Mouse (Mus musculus): Measurements from ENCODE around the gene Nacad. TPM values are rescaled to one million over a fixed set of nuclear protein-coding genes. Genes with fewer than 3 reads are reported as not detected.

Nacad gene
- polyA plus RNA-seq, 1 experiment from 2014 or later, result 1.3 TPM

DNA sequence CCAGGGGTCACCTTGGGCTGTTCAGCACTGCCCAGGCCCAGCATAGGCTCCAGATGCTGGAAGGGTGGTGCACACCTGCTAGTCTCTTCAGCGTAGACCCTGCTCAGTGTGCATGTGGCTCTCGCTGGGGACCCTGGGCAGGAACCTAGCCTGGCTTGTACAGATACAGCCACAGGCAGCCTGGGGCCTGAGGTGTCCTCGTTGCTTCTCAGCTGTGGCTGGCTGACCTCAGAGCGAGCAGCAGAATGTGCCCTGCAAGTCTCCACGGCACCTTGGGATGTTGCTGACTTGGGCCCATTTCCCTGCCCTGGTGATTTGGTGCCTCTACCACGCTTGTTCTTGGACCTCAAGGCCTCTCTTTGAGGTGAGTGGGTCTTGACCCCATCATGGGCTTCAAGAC, 6.0 kb downstream of the Nacad start:
- peaks cover 29% of the 10 kb centered on the region for H3K27me3 ChIP-seq (ENCODE audit: control insufficient read depth, insufficient read depth, low read length)
- WGBS (ENCODE audit: insufficient replicate concordance), result 68% methylated on average over 6 of the region's 6 CpGs
- H3K4me1 ChIP-seq (ENCODE audit: control insufficient read depth, insufficient read depth, low read length), result peaks cover 42% of the 10 kb centered on the region
- H3K36me3 ChIP-seq (ENCODE audit: control insufficient read depth, insufficient read depth, low read length), result peaks cover 9% of the 10 kb centered on the region
- H3K9ac ChIP-seq (ENCODE audit: low read depth, low read length), result 0 out of 2 replicates have a peak overlapping the region, but pooled peaks have one; percentile 28
- ATAC-seq (replicated peaks; ENCODE audit: insufficient number of reproducible peaks, low FRiP score, low TSS enrichment), result no peak
- no peak overlapping the region for H3K4me2 ChIP-seq
- no peak overlapping the region for H3K4me3 ChIP-seq (ENCODE audit: low read depth, low read length)
- H3K9me3 ChIP-seq (replicated peaks; ENCODE audit: control insufficient read depth, low read length), result no peaks in the 10 kb centered on the region
- no peak overlapping the region for H3K27ac ChIP-seq (ENCODE audit: low read depth, low read length)

DNA sequence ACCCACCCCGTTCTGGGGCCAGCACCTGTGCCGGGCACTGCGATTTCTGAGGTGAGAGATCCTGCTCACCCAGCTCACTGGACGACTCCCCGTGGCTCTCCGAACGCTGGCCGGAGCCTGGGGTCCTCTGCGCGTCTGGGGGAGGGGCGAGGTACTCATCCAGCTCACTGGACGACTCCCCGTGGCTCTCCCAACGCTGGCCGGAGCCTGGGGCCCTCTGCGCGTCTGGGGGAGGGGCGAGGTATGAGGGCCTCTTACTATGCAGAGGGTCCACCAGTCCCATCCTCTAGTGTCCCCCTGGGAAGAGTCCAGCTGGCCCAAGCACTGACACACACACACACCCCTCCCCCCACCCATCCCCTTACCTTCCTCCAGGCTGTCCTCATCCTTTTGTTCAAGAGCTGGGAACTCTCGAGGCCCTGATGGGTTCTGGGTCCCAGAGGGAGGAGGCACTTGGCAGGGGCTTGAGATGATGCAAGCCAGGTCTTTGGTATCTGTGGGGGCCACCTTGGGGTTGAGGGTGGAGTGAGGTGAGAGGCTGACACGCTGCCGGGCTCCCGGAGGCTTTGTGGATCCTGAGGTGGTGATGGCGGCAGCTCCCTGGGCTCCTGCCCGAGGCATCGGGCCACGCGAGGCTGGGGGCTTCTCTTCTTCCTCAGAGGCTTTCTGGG, 6.7 kb downstream of the Nacad start:
- peaks cover 36% of the 10 kb centered on the region for H3K4me1 ChIP-seq (ENCODE audit: control insufficient read depth, insufficient read depth, low read length)
- WGBS (ENCODE audit: insufficient replicate concordance), result 20% methylated on average over 27 of the region's 27 CpGs
- H3K4me3 ChIP-seq (ENCODE audit: low read depth, low read length), result no peak overlapping the region
- H3K27me3 ChIP-seq (ENCODE audit: control insufficient read depth, insufficient read depth, low read length), result peaks cover 23% of the 10 kb centered on the region
- no peak overlapping the region for H3K27ac ChIP-seq (ENCODE audit: low read depth, low read length)
- peaks cover 9% of the 10 kb centered on the region for H3K36me3 ChIP-seq (ENCODE audit: control insufficient read depth, insufficient read depth, low read length)
- ATAC-seq (replicated peaks; ENCODE audit: insufficient number of reproducible peaks, low FRiP score, low TSS enrichment), result 0 out of 2 replicates have a peak, but pooled peaks have one; percentile 24
- no peaks in the 10 kb centered on the region for H3K9me3 ChIP-seq (replicated peaks; ENCODE audit: control insufficient read depth, low read length)
- H3K9ac ChIP-seq (ENCODE audit: low read depth, low read length), result 0 out of 2 replicates have a peak overlapping the region, but pooled peaks have one; percentile 22
- H3K4me2 ChIP-seq, result peak overlapping the region; percentile 35

DNA sequence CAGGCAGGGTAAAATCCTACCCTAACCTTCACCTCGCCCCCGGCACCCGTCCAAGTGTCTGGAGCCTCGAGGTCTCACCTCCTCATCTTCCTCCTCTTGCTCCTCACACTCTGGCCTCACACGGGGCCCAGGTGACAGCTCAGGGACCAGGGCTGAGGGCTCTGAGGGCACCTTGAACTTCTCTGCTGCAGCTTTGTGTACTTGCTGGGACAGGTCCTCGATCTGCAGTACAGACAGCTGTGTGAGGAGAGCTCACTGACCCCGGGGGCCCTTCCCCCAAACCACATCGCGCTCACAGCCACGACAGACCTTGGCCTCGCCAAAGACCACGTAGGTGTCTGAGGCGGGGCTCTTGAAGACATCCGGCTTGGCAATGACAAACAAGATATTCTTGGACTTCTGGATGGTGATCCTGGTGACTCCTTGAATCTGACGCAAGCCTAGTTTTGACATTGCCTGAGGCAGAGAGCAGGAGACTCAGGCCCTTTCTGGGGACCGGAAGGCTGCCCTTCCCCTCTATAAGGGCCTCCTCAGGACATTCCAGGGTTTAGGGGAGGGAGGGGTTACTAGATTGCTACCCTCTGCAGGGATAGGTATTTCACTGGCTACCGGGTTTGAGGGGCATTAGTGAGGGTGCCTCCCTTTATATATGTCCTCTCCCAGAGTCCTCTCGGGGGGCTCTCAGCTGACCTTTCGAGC, 7.5 kb downstream of the Nacad start:
- peaks cover 11% of the 10 kb centered on the region for H3K36me3 ChIP-seq (ENCODE audit: control insufficient read depth, insufficient read depth, low read length)
- peaks cover 32% of the 10 kb centered on the region for H3K4me1 ChIP-seq (ENCODE audit: control insufficient read depth, insufficient read depth, low read length)
- no peaks in the 10 kb centered on the region for H3K9me3 ChIP-seq (replicated peaks; ENCODE audit: control insufficient read depth, low read length)
- H3K9ac ChIP-seq (ENCODE audit: low read depth, low read length), result no peak overlapping the region
- WGBS (ENCODE audit: insufficient replicate concordance), result 52% methylated on average over 19 of the region's 19 CpGs
- ATAC-seq (replicated peaks; ENCODE audit: insufficient number of reproducible peaks, low FRiP score, low TSS enrichment), result no peak
- peaks cover 23% of the 10 kb centered on the region for H3K27me3 ChIP-seq (ENCODE audit: control insufficient read depth, insufficient read depth, low read length)
- no peak overlapping the region for H3K4me3 ChIP-seq (ENCODE audit: low read depth, low read length)
- H3K27ac ChIP-seq (ENCODE audit: low read depth, low read length), result no peak overlapping the region
- peak overlapping the region; percentile 35 for H3K4me2 ChIP-seq

DNA sequence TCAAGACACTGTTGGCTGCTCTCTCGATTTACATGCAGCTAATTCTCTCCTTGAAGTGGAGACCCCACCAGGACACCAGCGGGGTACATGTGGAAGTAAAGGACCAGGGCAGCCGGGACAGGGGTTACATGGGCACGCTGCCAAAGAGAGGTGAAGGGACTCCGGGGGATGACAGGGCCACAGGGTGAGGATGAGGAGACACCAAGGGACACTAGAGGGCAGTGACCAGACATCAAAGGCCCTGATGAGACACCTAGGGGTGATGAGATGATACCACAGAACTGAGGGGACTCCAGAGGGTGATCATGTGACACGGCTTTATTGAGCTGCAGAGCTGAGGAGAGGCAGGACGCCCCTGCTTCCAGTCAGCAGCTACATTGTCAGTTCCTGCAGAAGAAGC, 8.3 kb downstream of the Nacad start:
- 58% methylated on average over 7 of the region's 7 CpGs for whole genome bisulfite sequencing (ENCODE audit: insufficient replicate concordance)
- H3K9ac ChIP-seq (ENCODE audit: low read depth, low read length), result no peak overlapping the region
- H3K9me3 ChIP-seq (replicated peaks; ENCODE audit: control insufficient read depth, low read length), result no peaks in the 10 kb centered on the region
- no peak overlapping the region for H3K4me2 ChIP-seq
- H3K4me1 ChIP-seq (ENCODE audit: control insufficient read depth, insufficient read depth, low read length), result peaks cover 30% of the 10 kb centered on the region
- no peak overlapping the region for H3K4me3 ChIP-seq (ENCODE audit: low read depth, low read length)
- peaks cover 22% of the 10 kb centered on the region for H3K27me3 ChIP-seq (ENCODE audit: control insufficient read depth, insufficient read depth, low read length)
- H3K27ac ChIP-seq (ENCODE audit: low read depth, low read length), result no peak overlapping the region
- ATAC-seq (replicated peaks; ENCODE audit: insufficient number of reproducible peaks, low FRiP score, low TSS enrichment), result no peak
- peaks cover 18% of the 10 kb centered on the region for H3K36me3 ChIP-seq (ENCODE audit: control insufficient read depth, insufficient read depth, low read length)

DNA sequence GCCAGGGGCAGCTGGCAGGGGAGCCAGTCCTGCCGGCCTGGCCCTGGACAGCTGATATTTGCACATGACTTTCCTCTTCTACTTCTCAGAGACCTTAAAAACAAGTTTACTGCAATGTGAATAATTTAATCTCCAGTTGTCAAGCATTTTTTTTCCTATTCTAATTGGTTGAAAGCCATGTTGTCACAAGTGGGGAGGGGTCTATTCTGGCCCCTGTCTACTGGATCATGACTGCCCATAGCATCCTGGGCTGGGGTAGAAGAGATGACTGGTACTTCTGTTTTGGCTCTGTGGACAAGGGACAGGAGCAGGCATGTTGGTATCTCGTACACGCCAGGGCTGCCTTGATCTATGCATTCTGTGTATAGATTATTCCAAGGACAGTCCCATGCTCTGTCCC, 9.2 kb downstream of the Nacad start:
- H3K4me1 ChIP-seq (ENCODE audit: control insufficient read depth, insufficient read depth, low read length), result peaks cover 30% of the 10 kb centered on the region

GRCm38 (mm10) chr11:6596205-6596604, 9.6 kb downstream of the Nacad start:
- 96% methylated on average over 6 of the region's 6 CpGs for WGBS (ENCODE audit: insufficient replicate concordance)
- Histone ChIP-seq H3K4me3 (ENCODE audit: low read depth, low read length) (no peak overlapping the region), H3K36me3 (ENCODE audit: control insufficient read depth, insufficient read depth, low read length) (peaks cover 25% of the 10 kb centered on the region), H3K9me3 (replicated peaks; ENCODE audit: control insufficient read depth, low read length) (no peaks in the 10 kb centered on the region), H3K27me3 (ENCODE audit: control insufficient read depth, insufficient read depth, low read length) (peaks cover 10% of the 10 kb centered on the region), H3K27ac (ENCODE audit: low read depth, low read length) (no peak overlapping the region), H3K9ac (ENCODE audit: low read depth, low read length) (no peak overlapping the region), H3K4me2 (no peak overlapping the region), H3K4me1 (ENCODE audit: control insufficient read depth, insufficient read depth, low read length) (peaks cover 30% of the 10 kb centered on the region)
- ATAC-seq (replicated peaks; ENCODE audit: insufficient number of reproducible peaks, low FRiP score, low TSS enrichment), result no peak

More for the DNA sequence above, 9.2 kb downstream of the Nacad start:
- H3K36me3 ChIP-seq (ENCODE audit: control insufficient read depth, insufficient read depth, low read length), result peaks cover 23% of the 10 kb centered on the region
- peaks cover 13% of the 10 kb centered on the region for H3K27me3 ChIP-seq (ENCODE audit: control insufficient read depth, insufficient read depth, low read length)
- WGBS (ENCODE audit: insufficient replicate concordance), result 83% methylated on average over 3 of the region's 3 CpGs
- no peak overlapping the region for H3K9ac ChIP-seq (ENCODE audit: low read depth, low read length)
- H3K27ac ChIP-seq (ENCODE audit: low read depth, low read length), result no peak overlapping the region
- no peak overlapping the region for H3K4me2 ChIP-seq
- ATAC-seq (replicated peaks; ENCODE audit: insufficient number of reproducible peaks, low FRiP score, low TSS enrichment), result no peak
- no peak overlapping the region for H3K4me3 ChIP-seq (ENCODE audit: low read depth, low read length)
- H3K9me3 ChIP-seq (replicated peaks; ENCODE audit: control insufficient read depth, low read length), result no peaks in the 10 kb centered on the region

GRCm38 (mm10) chr11:6595339-6595738, 10.5 kb downstream of the Nacad start:
- Histone ChIP-seq H3K36me3 (ENCODE audit: control insufficient read depth, insufficient read depth, low read length) (peaks cover 34% of the 10 kb centered on the region), H3K27ac (ENCODE audit: low read depth, low read length) (no peak overlapping the region), H3K27me3 (ENCODE audit: control insufficient read depth, insufficient read depth, low read length) (peaks cover 2% of the 10 kb centered on the region), H3K4me2 (no peak overlapping the region), H3K4me3 (ENCODE audit: low read depth, low read length) (no peak overlapping the region), H3K4me1 (ENCODE audit: control insufficient read depth, insufficient read depth, low read length) (peaks cover 30% of the 10 kb centered on the region), H3K9me3 (replicated peaks; ENCODE audit: control insufficient read depth, low read length) (no peaks in the 10 kb centered on the region), H3K9ac (ENCODE audit: low read depth, low read length) (no peak overlapping the region)
- WGBS (ENCODE audit: insufficient replicate concordance), result 66% methylated on average over 5 of the region's 5 CpGs
- ATAC-seq (replicated peaks; ENCODE audit: insufficient number of reproducible peaks, low FRiP score, low TSS enrichment), result no peak

DNA sequence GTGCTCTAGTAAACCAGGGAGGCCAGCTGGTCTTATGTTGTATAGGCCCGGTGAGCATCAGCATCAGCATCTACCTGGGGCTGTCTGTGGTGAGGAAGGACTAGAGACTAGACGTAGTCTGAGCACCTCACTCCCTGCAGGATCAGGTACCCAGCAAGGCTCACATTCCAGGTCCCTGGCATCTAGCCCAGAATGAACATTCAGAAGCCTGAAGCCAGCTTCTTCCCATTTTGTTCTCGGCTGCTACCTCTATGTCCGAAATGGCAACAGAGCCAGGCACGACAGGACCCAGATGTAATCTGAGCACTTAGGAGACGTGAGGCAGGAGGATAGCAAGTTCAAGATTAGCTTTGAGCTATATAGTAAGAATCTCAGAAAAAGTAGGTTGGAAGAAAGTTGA, 11.0 kb downstream of the Nacad start:
- Histone ChIP-seq H3K4me2 (no peak overlapping the region), H3K9ac (ENCODE audit: low read depth, low read length) (no peak overlapping the region), H3K4me1 (ENCODE audit: control insufficient read depth, insufficient read depth, low read length) (peaks cover 29% of the 10 kb centered on the region), H3K27ac (ENCODE audit: low read depth, low read length) (no peak overlapping the region), H3K4me3 (ENCODE audit: low read depth, low read length) (no peak overlapping the region), H3K36me3 (ENCODE audit: control insufficient read depth, insufficient read depth, low read length) (peaks cover 36% of the 10 kb centered on the region), H3K27me3 (ENCODE audit: control insufficient read depth, insufficient read depth, low read length) (no peaks in the 10 kb centered on the region), H3K9me3 (replicated peaks; ENCODE audit: control insufficient read depth, low read length) (no peaks in the 10 kb centered on the region)
- ATAC-seq (replicated peaks; ENCODE audit: insufficient number of reproducible peaks, low FRiP score, low TSS enrichment), result no peak
- 72% methylated on average over 6 of the region's 6 CpGs for WGBS (ENCODE audit: insufficient replicate concordance)

All from heart, embryonic 11.5 days (tissue).